18 mouse cellular contexts compared by ENCODE assay signal in the genomic region with DNA sequence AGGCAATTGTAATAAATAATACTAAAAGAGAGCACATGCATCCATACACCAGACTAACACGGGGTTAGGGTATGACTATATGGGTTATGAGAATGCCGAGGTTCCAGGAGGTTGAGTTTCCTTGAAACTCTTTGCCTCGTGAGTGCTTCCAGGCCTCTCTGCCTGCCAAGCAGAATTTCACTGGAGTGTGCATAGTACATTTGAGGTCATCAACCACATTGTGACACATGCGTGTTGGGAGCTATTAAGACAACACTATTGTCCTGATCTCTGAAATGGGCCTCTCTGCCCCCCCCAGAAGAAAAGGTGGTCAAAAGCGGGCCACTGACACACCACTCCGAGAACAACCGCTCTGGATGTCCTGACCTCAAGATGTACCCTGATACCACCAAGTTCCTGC.
"Had no signal": no experiment of that assay in that cellular context is flagged by ENCODE, and none has a peak within 500 bp of the region (broad histone marks: within the 10 kb centered on the region; RNA-seq: fewer than 3 reads in every experiment).

No protein-coding gene starts in this region.

- ATAC-seq: midbrain, embryonic 16.5 days had no signal

- H3K9me3 ChIP-seq: midbrain, embryonic 10.5 days; midbrain, embryonic 12.5 days; neural tube, embryonic 13.5 days; neural tube, embryonic 15.5 days; stomach, embryonic 15.5 days had no signal

- H3K27ac ChIP-seq: midbrain, embryonic 10.5 days; midbrain, embryonic 12.5 days; neural tube, embryonic 13.5 days; neural tube, embryonic 15.5 days; stomach, embryonic 15.5 days; stomach, postnatal 0 days had no signal

- H3K4me2 ChIP-seq: lung, embryonic 14.5 days; midbrain, embryonic 12.5 days; neural tube, embryonic 13.5 days; neural tube, embryonic 15.5 days; stomach, embryonic 15.5 days had no signal

- H3K9ac ChIP-seq: lung, embryonic 14.5 days; midbrain, embryonic 12.5 days; neural tube, embryonic 13.5 days; neural tube, embryonic 15.5 days; stomach, embryonic 15.5 days had no signal

- H3K4me3 ChIP-seq: midbrain, embryonic 10.5 days; midbrain, embryonic 12.5 days; myocyte; neural tube, embryonic 13.5 days; neural tube, embryonic 15.5 days; stomach, embryonic 15.5 days had no signal

- DNase-seq: lung, embryonic 14.5 days; lung, postnatal 10 days; lung, postnatal 4 days; midbrain, embryonic 14.5 days; retina, postnatal 1 day; right cerebral cortex, adult 18-20 months; right cerebral cortex, postnatal 25 days; thymus, adult 2 months; thymus, postnatal 25 days; thymus, postnatal 4 days had no signal

- H3K27me3 ChIP-seq: midbrain, embryonic 12.5 days; neural tube, embryonic 13.5 days; neural tube, embryonic 15.5 days; stomach, embryonic 15.5 days had no signal

- H3K4me1 ChIP-seq: neural tube, embryonic 15.5 days; stomach, embryonic 15.5 days had no signal

- H3K36me3 ChIP-seq: midbrain, embryonic 10.5 days; midbrain, embryonic 12.5 days; neural tube, embryonic 13.5 days; neural tube, embryonic 15.5 days; stomach, embryonic 15.5 days had no signal
